Mouse (Mus musculus): Measurements from ENCODE around the gene Pald1. TPM values are rescaled to one million over a fixed set of nuclear protein-coding genes. Genes with fewer than 3 reads are reported as not detected.

The Pald1 gene
- polyA plus RNA-seq, 1 experiment from 2014 or later, result 5.7 TPM

DNA sequence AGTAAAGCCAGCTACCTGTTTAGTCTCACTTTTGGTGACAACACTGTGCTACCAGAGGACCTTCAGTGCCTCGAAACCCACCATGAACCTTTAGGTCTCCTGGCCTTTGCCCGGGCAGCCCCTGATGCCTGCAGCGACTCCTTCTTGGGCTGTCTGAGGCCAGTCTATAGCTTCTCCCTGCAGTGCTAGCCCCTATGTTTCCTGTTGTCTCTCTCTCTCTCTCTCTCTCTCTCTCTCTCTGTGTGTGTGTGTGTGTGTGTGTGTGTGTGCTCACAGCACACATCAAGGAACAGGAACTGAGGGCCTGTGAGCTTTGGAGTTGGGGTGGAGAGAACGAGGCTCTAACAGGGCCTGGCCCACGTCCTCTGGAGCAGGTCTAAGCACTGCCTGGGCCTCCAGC is 46.7 kb downstream of the Pald1 start:
- Histone ChIP-seq H3K4me3 (ENCODE audit: low read depth, low read length) (no peak overlapping the region), H3K36me3 (ENCODE audit: control insufficient read depth, insufficient read depth, low read length) (no peaks in the 10 kb centered on the region), H3K9ac (ENCODE audit: low read length) (no peak overlapping the region), H3K4me1 (replicated peaks; ENCODE audit: control insufficient read depth, insufficient read depth) (no peaks in the 10 kb centered on the region), H3K27me3 (ENCODE audit: control insufficient read depth, insufficient read depth, low read length) (no peaks in the 10 kb centered on the region), H3K4me2 (replicated peaks; ENCODE audit: low read depth) (no peak overlapping the region), H3K27ac (replicated peaks) (no peak overlapping the region), H3K9me3 (ENCODE audit: control insufficient read depth, low read length) (no peaks in the 10 kb centered on the region)
- DNase-seq (ENCODE audit: low spot score) (no peak), ATAC-seq (ENCODE audit: low FRiP score, low TSS enrichment) (no peak)
- 80% methylated on average over 5 of the region's 5 CpGs for WGBS
- TF ChIP-seq EP300 (optimal IDR thresholded peaks at IDR 0.05), result no peak
- no peak for TF ChIP-seq CTCF (IDR thresholded peaks at IDR 0.05; ENCODE audit: low read depth)

DNA sequence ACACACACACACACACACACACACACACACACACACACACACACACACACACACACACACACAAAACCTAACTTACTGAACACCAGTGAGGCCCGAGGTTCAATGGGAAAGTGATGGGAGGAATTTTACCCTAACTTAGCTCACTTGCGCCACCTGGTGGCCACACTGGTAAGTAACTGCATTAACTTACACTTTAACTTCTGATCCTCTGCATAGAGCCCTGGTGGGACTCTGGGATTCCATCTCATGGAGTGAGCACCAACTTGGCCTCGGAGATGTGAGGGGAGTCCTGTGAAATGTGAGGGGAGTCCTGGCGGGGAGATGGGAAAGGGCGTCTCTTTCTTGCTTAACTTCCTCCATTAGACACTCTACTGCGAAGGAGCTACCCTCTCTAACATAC is 47.2 kb downstream of the Pald1 start:
- H3K4me2 ChIP-seq (replicated peaks; ENCODE audit: low read depth), result no peak overlapping the region
- no peaks in the 10 kb centered on the region for H3K9me3 ChIP-seq (ENCODE audit: control insufficient read depth, low read length)
- 28% methylated on average over 6 of the region's 6 CpGs for WGBS

DNA sequence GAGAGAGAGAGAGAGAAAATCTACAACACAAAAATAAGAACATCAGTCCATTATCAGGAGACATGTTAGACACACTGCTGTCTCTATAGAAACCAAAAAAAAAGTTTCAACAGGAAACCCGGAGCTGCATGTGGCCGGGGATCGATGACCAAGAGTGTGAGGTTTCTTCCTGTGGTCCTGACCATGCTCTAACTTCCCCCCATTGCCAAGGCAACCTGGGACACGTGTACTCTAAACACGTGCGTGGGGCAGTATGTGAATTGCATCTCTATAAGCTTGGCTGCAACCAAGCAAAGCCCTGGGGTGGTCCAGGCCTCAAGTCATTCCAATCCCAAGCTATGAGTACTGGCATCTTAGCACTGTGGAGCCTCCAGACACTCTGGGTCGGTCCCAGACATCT is 48.8 kb downstream of the Pald1 start:
- no peak overlapping the region for H3K27ac ChIP-seq (replicated peaks)
- no peaks in the 10 kb centered on the region for H3K36me3 ChIP-seq (ENCODE audit: control insufficient read depth, insufficient read depth, low read length)
- no peak overlapping the region for H3K9ac ChIP-seq (ENCODE audit: low read length)
- ATAC-seq (ENCODE audit: low FRiP score, low TSS enrichment) (no peak), DNase-seq (ENCODE audit: low spot score) (no peak)
- H3K4me3 ChIP-seq (ENCODE audit: low read depth, low read length), result no peak overlapping the region
- TF ChIP-seq EP300 (optimal IDR thresholded peaks at IDR 0.05), result no peak
- no peak for TF ChIP-seq CTCF (IDR thresholded peaks at IDR 0.05; ENCODE audit: low read depth)
- no peaks in the 10 kb centered on the region for H3K4me1 ChIP-seq (replicated peaks; ENCODE audit: control insufficient read depth, insufficient read depth)
- 71% methylated on average over 7 of the region's 7 CpGs for WGBS
- no peak overlapping the region for H3K4me2 ChIP-seq (replicated peaks; ENCODE audit: low read depth)
- H3K27me3 ChIP-seq (ENCODE audit: control insufficient read depth, insufficient read depth, low read length), result no peaks in the 10 kb centered on the region
- H3K9me3 ChIP-seq (ENCODE audit: control insufficient read depth, low read length), result no peaks in the 10 kb centered on the region

More for the DNA sequence above, 47.2 kb downstream of the Pald1 start:
- no peaks in the 10 kb centered on the region for H3K4me1 ChIP-seq (replicated peaks; ENCODE audit: control insufficient read depth, insufficient read depth)
- no peak overlapping the region for H3K9ac ChIP-seq (ENCODE audit: low read length)
- TF ChIP-seq EP300 (optimal IDR thresholded peaks at IDR 0.05) (no peak), CTCF (IDR thresholded peaks at IDR 0.05; ENCODE audit: low read depth) (peak; percentile 93)
- peak; percentile 83 for DNase-seq (ENCODE audit: low spot score)
- no peak overlapping the region for H3K4me3 ChIP-seq (ENCODE audit: low read depth, low read length)
- H3K27ac ChIP-seq (replicated peaks), result no peak overlapping the region
- no peaks in the 10 kb centered on the region for H3K27me3 ChIP-seq (ENCODE audit: control insufficient read depth, insufficient read depth, low read length)
- H3K36me3 ChIP-seq (ENCODE audit: control insufficient read depth, insufficient read depth, low read length), result no peaks in the 10 kb centered on the region
- 0 out of 2 replicates have a peak, but pooled peaks have one; percentile 31 for ATAC-seq (ENCODE audit: low FRiP score, low TSS enrichment)

DNA sequence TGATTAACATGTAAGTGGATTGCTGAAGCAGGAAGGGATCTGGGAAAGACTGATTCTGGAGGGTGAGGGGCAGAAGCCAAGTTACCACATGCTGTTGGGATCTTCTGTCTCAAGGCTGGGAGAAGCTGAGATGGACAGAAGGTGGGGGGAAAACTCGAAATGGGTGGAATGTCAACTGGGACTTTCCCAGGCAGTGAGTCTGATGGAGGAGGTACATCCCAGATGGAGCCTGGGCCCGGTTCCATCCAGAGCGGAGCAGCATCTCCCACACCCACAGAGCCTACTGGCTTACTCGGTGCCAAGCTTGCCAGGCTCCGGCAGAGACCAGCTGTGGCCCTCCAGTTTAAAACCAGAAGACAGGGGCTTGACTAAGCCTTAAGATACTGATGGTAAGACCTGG is 52.3 kb downstream of the Pald1 start:
- Histone ChIP-seq H3K9me3 (ENCODE audit: control insufficient read depth, low read length) (no peaks in the 10 kb centered on the region), H3K4me1 (replicated peaks; ENCODE audit: control insufficient read depth, insufficient read depth) (no peaks in the 10 kb centered on the region), H3K4me3 (ENCODE audit: low read depth, low read length) (no peak overlapping the region), H3K27me3 (ENCODE audit: control insufficient read depth, insufficient read depth, low read length) (no peaks in the 10 kb centered on the region), H3K36me3 (ENCODE audit: control insufficient read depth, insufficient read depth, low read length) (no peaks in the 10 kb centered on the region), H3K9ac (ENCODE audit: low read length) (no peak overlapping the region), H3K4me2 (replicated peaks; ENCODE audit: low read depth) (no peak overlapping the region), H3K27ac (replicated peaks) (no peak overlapping the region)
- no peak for TF ChIP-seq CTCF (IDR thresholded peaks at IDR 0.05; ENCODE audit: low read depth)
- no peak for TF ChIP-seq EP300 (optimal IDR thresholded peaks at IDR 0.05)
- no peak for DNase-seq (ENCODE audit: low spot score)
- ATAC-seq (ENCODE audit: low FRiP score, low TSS enrichment), result peak; percentile 58; the same call in 1 of the 2 replicates
- 42% methylated on average over 5 of the region's 5 CpGs for WGBS

DNA sequence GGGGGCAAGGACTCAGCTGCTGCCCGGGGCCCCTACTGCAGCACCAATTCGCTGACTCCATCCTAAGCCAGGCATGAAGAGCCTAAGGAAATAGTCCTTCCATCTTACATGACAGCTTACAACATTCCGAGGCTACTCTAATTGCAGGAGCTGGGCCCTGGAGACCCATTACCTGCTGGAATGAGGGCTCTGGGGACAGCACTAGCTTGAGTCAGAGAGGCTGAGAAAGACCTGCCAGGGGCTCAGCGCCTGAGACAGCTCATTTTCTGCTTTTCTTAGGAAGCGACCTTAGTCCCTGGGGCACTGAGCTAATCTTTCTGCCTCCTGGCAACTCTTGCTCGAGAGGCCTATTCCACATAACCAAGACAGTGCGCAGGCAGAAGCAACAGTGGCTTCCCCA is 54.4 kb downstream of the Pald1 start:
- Histone ChIP-seq H3K4me3 (ENCODE audit: low read depth, low read length) (no peak overlapping the region), H3K9me3 (ENCODE audit: control insufficient read depth, low read length) (no peaks in the 10 kb centered on the region), H3K4me2 (replicated peaks; ENCODE audit: low read depth) (no peak overlapping the region), H3K36me3 (ENCODE audit: control insufficient read depth, insufficient read depth, low read length) (no peaks in the 10 kb centered on the region), H3K27me3 (ENCODE audit: control insufficient read depth, insufficient read depth, low read length) (no peaks in the 10 kb centered on the region), H3K4me1 (replicated peaks; ENCODE audit: control insufficient read depth, insufficient read depth) (no peaks in the 10 kb centered on the region), H3K9ac (ENCODE audit: low read length) (no peak overlapping the region), H3K27ac (replicated peaks) (no peak overlapping the region)
- no peak for TF ChIP-seq CTCF (IDR thresholded peaks at IDR 0.05; ENCODE audit: low read depth)
- TF ChIP-seq EP300 (optimal IDR thresholded peaks at IDR 0.05), result no peak
- 71% methylated on average over 7 of the region's 7 CpGs for WGBS
- DNase-seq (ENCODE audit: low spot score) (no peak), ATAC-seq (ENCODE audit: low FRiP score, low TSS enrichment) (no peak)

DNA sequence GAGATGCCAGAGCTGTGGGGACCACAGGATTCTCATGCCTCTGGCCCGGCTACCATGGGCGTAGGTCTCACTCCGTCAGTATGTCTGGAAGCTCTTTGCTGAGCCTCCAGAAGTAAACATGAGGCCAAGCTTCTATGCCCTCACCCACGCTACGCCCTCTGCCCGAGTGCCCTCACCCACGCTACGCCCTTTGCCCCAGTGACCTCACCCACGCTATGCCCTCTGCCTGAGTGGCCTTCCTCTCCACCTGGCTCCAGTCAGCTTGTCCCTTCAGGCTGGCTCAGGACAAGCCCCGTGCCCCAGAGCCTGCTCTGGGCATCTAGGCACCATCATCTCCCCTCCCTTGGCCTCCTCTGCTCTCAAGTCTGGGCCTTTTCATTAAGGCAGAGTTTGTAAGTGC is 55.8 kb downstream of the Pald1 start:
- no peak overlapping the region for H3K27ac ChIP-seq (replicated peaks)
- no peaks in the 10 kb centered on the region for H3K9me3 ChIP-seq (ENCODE audit: control insufficient read depth, low read length)
- WGBS, result 81% methylated on average over 10 of the region's 10 CpGs
- no peak for TF ChIP-seq CTCF (IDR thresholded peaks at IDR 0.05; ENCODE audit: low read depth)
- TF ChIP-seq EP300 (optimal IDR thresholded peaks at IDR 0.05), result no peak
- H3K36me3 ChIP-seq (ENCODE audit: control insufficient read depth, insufficient read depth, low read length), result no peaks in the 10 kb centered on the region; the same call in 1 of the 2 replicates
- no peak overlapping the region for H3K4me2 ChIP-seq (replicated peaks; ENCODE audit: low read depth)
- no peak for DNase-seq (ENCODE audit: low spot score)
- no peak for ATAC-seq (ENCODE audit: low FRiP score, low TSS enrichment)
- H3K4me3 ChIP-seq (ENCODE audit: low read depth, low read length), result no peak overlapping the region
- no peak overlapping the region for H3K9ac ChIP-seq (ENCODE audit: low read length)
- H3K4me1 ChIP-seq (replicated peaks; ENCODE audit: control insufficient read depth, insufficient read depth), result no peaks in the 10 kb centered on the region
- no peaks in the 10 kb centered on the region for H3K27me3 ChIP-seq (ENCODE audit: control insufficient read depth, insufficient read depth, low read length)

Measured in stomach, postnatal 0 days (tissue).